Mouse (Mus musculus) heart, embryonic 15.5 days (tissue): ENCODE measurements around the gene Apoa2. TPM values are rescaled to one million over a fixed set of nuclear protein-coding genes. Genes with fewer than 3 reads are reported as not detected.

Experiments
- ATAC-seq: fragments of 200-750 bp; cut with Nextera tagmentation; replicated peaks from 2 replicates; pipeline ENCODE4 v1.8.0; 2017; ENCODE audit warnings: low read depth, moderate TSS enrichment; ENCODE audit not compliant: insufficient number of reproducible peaks, insufficient read depth, low FRiP score
- H3K27ac ChIP-seq: fragments of 300-500 bp; sonication (generic); 2 replicates; pipeline ENCODE4 v1.5.1; 2015; ENCODE audit warnings: mild to moderate bottlenecking, inconsistent platforms
- H3K27me3 ChIP-seq: fragments of 300-500 bp; sonication (generic); 2 replicates; pipeline ENCODE4 v1.6.1; 2015; ENCODE audit warnings: inconsistent platforms
- H3K36me3 ChIP-seq: fragments of 300-500 bp; sonication (generic); 2 replicates; pipeline ENCODE4 v1.6.1; 2015; ENCODE audit warnings: mild to moderate bottlenecking, inconsistent platforms
- H3K4me1 ChIP-seq: fragments of 300-500 bp; sonication (generic); replicated peaks from 2 replicates; pipeline ENCODE4 v1.6.1; 2015; ENCODE audit warnings: inconsistent platforms
- H3K4me2 ChIP-seq: fragments of 300-500 bp; sonication (generic); 2 replicates; pipeline ENCODE4 v1.6.1; 2015; ENCODE audit warnings: inconsistent platforms, mild to moderate bottlenecking, moderate library complexity
- H3K4me3 ChIP-seq: fragments of 300-500 bp; sonication (generic); 2 replicates; pipeline ENCODE4 v1.5.1; 2015; ENCODE audit warnings: mild to moderate bottlenecking, inconsistent platforms
- H3K9ac ChIP-seq: fragments of 300-500 bp; sonication (generic); 2 replicates; pipeline ENCODE4 v1.6.1; 2015; ENCODE audit warnings: mild to moderate bottlenecking, inconsistent platforms
- H3K9me3 ChIP-seq: fragments of 300-500 bp; sonication (generic); replicated peaks from 2 replicates; pipeline ENCODE4 v1.6.1; 2016; ENCODE audit warnings: inconsistent platforms
- WGBS: fragments of 180-500 bp; shearing (Covaris S2); methylation state at CpG from one replicate; pipeline ENCODE4 v1.1.7; 2015; ENCODE audit warnings: mixed read lengths; 5-methylcytosine and 5-hydroxymethylcytosine counted together
- polyA plus RNA-seq: library from polyadenylated mRNA; unstranded; fragments of >200 nt; fragmentation: Nextera tagmentation; extraction: Ambion mirVana; gene quantifications from 2 replicates; pipeline ENCODE4 v1.2.1, GENCODE M21; 2015

Gene Apoa2
- polyA plus RNA-seq, 1 experiment from 2014 or later: 9.2 TPM

DNA sequence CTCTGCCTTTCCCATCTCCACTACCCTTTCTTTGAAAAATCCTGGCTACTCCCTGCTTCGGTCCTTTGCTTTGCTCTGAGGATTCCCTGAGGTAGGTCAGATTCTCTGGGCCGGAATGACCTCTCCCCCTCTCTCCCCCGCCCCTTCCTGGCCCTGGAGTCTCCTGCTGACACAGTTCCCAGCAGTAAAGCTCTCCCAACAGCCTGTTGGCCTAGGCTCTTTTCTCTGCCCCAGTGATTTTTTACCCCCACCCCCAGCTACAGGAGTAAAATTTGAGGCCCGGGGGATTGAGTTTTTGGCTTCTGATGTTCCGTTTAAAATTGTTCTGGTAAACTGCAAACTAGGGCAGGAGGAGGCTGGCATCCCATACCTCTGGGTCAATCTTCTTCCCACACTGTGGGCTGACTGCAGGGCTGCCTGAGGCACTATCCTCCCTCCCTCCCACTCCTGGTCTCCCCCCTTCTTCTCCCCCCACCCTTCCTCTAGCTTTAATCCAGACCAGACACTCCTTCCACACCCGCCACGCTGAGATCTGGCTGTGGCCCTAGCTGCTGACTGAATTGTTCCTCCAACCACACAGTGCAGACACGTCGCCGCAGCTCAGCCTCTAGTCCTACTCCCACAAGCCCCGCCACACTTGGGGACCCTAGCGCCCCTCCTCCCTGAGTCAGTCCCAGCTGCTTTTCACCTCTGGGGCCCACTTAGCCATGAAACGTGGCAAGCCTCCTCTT is 26.9 kb downstream of the Apoa2 start:
- no peaks in the 10 kb centered on the region for H3K36me3 ChIP-seq
- peak overlapping the region; percentile 63 for H3K4me2 ChIP-seq
- peak overlapping the region; percentile 77 for H3K27ac ChIP-seq
- WGBS: 20% methylated on average over 13 of the region's 13 CpGs
- peak; percentile 27; the same call in 1 of the 2 replicates for ATAC-seq
- peak overlapping the region; percentile 43 for H3K9ac ChIP-seq
- no peaks in the 10 kb centered on the region for H3K9me3 ChIP-seq
- H3K4me1 ChIP-seq: peaks cover 44% of the 10 kb centered on the region
- H3K4me3 ChIP-seq: peak overlapping the region; percentile 42
- peaks cover 3% of the 10 kb centered on the region; the same call in 1 of the 2 replicates for H3K27me3 ChIP-seq

DNA sequence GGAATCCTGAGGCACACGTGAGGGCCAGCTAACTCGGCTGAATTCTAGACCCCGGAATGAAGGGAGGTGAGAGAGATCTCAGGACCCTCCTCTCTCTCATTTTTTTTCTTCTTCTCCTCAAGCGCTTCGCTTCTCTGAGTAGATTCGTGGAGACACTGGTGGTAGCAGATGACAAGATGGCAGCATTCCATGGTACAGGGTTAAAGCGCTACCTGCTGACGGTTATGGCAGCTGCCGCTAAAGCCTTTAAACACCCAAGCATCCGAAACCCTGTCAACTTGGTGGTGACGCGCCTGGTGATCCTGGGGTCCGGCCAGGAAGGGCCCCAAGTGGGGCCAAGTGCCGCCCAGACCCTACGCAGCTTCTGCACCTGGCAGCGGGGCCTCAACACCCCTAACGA is 27.6 kb downstream of the Apoa2 start:
- Histone ChIP-seq H3K4me1 (peaks cover 42% of the 10 kb centered on the region), H3K4me3 (peak overlapping the region; percentile 42), H3K36me3 (no peaks in the 10 kb centered on the region), H3K9me3 (no peaks in the 10 kb centered on the region), H3K4me2 (peak overlapping the region; percentile 63), H3K27ac (peak overlapping the region; percentile 77), H3K27me3 (peaks cover 3% of the 10 kb centered on the region; the same call in 1 of the 2 replicates), H3K9ac (peak overlapping the region; percentile 43)
- ATAC-seq: no peak
- 58% methylated on average over 17 of the region's 17 CpGs for WGBS

DNA sequence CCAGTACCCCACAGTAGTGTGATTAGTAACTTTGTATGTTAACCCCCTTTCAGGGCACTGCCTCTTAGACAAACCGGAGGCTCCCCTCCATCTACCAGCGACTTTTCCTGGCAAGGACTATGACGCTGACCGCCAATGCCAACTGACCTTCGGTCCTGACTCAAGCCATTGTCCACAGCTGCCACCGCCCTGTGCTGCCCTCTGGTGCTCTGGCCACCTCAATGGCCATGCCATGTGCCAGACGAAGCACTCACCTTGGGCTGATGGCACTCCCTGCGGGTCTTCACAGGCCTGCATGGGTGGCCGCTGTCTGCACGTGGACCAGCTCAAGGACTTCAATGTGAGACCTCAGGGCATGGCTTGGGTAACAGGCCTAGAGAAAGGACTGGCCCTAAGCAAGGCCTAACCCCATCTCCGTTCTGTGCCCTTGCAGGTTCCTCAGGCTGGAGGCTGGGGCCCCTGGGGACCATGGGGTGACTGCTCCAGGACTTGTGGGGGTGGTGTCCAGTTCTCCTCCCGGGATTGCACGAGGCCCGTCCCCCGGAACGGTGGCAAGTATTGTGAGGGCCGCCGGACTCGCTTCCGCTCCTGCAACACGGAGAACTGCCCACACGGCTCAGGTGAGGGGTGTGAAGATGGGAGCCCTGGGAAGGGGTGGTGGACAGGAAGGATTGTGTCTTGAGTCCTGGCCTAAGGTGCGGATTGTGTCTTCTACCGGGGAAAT is 31.4 kb downstream of the Apoa2 start:
- Histone ChIP-seq H3K4me1 (peaks cover 24% of the 10 kb centered on the region), H3K27me3 (no peaks in the 10 kb centered on the region), H3K4me3 (no peak overlapping the region), H3K9me3 (no peaks in the 10 kb centered on the region), H3K9ac (no peak overlapping the region), H3K36me3 (no peaks in the 10 kb centered on the region; the same call in 1 of the 2 replicates), H3K27ac (no peak overlapping the region), H3K4me2 (no peak overlapping the region)
- ATAC-seq: no peak
- WGBS: 85% methylated on average over 24 of the region's 24 CpGs

DNA sequence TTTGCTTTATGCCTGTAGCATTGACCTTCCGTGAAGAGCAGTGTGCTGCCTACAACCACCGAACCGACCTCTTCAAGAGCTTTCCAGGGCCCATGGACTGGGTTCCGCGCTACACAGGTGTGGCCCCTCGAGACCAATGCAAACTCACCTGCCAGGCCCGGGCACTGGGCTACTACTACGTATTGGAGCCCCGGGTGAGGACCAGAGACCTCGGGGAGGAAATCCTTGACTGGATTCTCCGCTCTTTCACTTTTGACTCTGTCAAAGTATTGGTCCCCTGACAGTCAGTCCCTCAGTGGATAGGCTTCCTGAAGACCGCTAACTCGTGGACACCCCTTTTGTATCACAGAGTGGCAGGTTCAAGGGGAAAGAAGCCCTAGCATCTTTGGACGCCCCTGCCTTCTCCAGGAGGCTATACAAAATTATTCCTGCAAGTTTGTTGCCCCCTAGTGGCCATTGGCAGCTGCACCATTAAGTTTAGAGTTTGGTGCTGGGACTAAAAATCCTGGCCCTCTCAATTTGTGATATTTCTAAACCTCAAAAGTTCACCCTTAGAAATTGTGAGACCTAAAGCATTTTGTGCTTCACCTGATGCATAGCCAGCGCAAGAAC is 32.2 kb downstream of the Apoa2 start:
- WGBS: 53% methylated on average over 15 of the region's 15 CpGs
- Histone ChIP-seq H3K4me1 (peaks cover 18% of the 10 kb centered on the region), H3K4me2 (no peak overlapping the region), H3K27me3 (no peaks in the 10 kb centered on the region), H3K27ac (no peak overlapping the region), H3K4me3 (no peak overlapping the region), H3K9ac (no peak overlapping the region), H3K36me3 (no peaks in the 10 kb centered on the region; the same call in 1 of the 2 replicates), H3K9me3 (no peaks in the 10 kb centered on the region)
- ATAC-seq: no peak

DNA sequence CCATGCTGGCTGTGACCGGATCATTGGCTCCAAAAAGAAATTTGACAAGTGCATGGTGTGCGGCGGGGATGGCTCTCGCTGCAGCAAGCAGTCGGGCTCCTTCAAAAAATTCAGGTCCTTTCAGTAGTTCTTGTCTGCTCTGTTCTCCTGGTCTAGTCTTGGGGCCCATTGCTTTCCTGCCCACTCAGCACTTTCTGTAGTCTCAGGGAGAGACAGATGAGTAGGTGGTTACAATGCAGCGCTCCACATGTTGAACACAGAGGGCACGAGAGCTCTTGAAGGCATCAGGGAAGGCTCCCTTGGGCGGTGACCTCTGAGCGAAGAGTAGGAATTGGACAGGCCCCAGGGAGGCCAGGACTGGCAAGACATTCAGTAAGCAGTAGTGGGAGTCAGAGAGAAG is 32.9 kb downstream of the Apoa2 start:
- Histone ChIP-seq H3K4me1 (peaks cover 17% of the 10 kb centered on the region), H3K4me3 (no peak overlapping the region), H3K9ac (no peak overlapping the region), H3K36me3 (no peaks in the 10 kb centered on the region; the same call in 1 of the 2 replicates), H3K9me3 (no peaks in the 10 kb centered on the region), H3K27ac (no peak overlapping the region), H3K27me3 (no peaks in the 10 kb centered on the region), H3K4me2 (no peak overlapping the region)
- WGBS: 83% methylated on average over 9 of the region's 9 CpGs
- ATAC-seq: no peak

DNA sequence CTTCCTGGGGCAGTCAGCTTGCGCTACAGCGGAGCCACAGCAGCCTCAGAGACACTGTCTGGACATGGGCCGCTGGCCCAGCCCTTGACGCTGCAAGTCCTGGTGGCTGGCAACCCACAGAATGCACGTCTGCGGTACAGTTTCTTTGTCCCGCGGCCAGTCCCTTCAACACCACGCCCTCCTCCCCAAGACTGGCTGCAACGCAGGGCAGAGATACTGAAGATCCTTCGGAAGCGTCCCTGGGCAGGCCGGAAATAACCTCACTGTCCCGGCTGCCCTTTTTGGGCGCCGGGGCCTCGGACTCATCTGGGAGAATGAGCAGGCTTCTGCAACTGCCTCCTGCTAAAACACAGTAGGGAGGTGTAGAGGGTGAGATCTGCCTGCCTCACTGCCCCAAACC is 34.1 kb downstream of the Apoa2 start:
- WGBS: 55% methylated on average over 17 of the region's 17 CpGs
- Histone ChIP-seq H3K4me2 (no peak overlapping the region), H3K4me3 (no peak overlapping the region), H3K9ac (no peak overlapping the region), H3K27ac (no peak overlapping the region), H3K36me3 (no peaks in the 10 kb centered on the region; the same call in 1 of the 2 replicates), H3K4me1 (peaks cover 21% of the 10 kb centered on the region), H3K27me3 (no peaks in the 10 kb centered on the region), H3K9me3 (no peaks in the 10 kb centered on the region)
- no peak for ATAC-seq

DNA sequence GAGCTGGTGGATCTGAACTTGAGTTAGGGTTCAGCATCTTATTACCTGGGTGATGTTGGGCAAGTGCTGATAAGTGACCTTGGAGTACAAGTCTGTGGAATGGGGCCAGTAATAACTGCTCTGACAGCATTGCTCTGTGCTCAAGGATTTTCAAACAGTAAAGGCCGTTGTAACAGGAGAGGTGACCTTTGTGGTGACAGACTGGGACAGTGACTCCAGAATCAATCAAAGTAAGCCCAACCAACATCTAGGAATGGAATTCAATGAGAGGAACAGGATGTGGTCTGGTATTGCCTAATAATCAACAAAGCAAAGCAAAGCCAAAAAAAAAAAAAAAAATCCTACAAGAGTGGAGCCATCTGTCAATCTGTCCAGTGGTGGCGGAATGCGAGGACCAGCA is 35.5 kb downstream of the Apoa2 start:
- H3K4me3 ChIP-seq: no peak overlapping the region
- no peak overlapping the region for H3K4me2 ChIP-seq
- H3K4me1 ChIP-seq: peaks cover 23% of the 10 kb centered on the region
- no peaks in the 10 kb centered on the region for H3K27me3 ChIP-seq
- H3K9ac ChIP-seq: no peak overlapping the region
- WGBS: 67% methylated on average over 3 of the region's 3 CpGs
- no peak overlapping the region for H3K27ac ChIP-seq
- no peak for ATAC-seq
- H3K36me3 ChIP-seq: no peaks in the 10 kb centered on the region; the same call in 1 of the 2 replicates
- no peaks in the 10 kb centered on the region for H3K9me3 ChIP-seq

DNA sequence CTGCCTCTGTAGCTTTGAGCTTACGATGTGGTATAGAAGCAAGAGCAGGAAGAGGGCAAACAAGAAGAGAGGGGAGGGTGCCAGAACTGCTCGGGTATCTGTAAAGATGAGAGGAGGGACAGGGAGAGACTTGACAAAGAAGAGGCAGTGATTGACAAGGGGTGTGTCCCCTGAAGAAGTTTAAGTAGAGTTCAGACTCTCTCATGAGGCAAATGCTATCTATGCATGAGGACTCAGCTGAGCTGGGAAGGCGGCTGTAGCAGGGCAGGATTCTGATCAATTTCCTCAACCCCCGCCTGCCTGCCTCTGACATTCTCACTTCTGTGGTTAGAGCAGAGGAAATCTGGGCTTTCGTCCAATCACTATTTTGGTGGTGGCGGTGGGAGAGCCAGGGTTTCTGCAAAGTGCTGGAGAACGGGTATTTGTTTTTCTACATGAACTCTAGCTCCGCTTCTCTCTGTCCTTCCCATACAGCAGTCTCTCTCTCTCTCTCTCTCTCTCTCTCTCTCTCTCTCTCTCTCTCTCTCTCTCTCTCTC is 37.8 kb downstream of the Apoa2 start:
- no peaks in the 10 kb centered on the region for H3K27me3 ChIP-seq
- H3K4me3 ChIP-seq: peak overlapping the region; percentile 34
- 1% methylated on average over 8 of the region's 8 CpGs for WGBS
- no peaks in the 10 kb centered on the region for H3K9me3 ChIP-seq
- no peaks in the 10 kb centered on the region; the same call in 1 of the 2 replicates for H3K36me3 ChIP-seq
- peak overlapping the region; percentile 34; the same call in 1 of the 2 replicates for H3K9ac ChIP-seq
- ATAC-seq: peak; percentile 83
- H3K27ac ChIP-seq: peak overlapping the region; percentile 96
- peak overlapping the region; percentile 67 for H3K4me2 ChIP-seq
- H3K4me1 ChIP-seq: peaks cover 23% of the 10 kb centered on the region

DNA sequence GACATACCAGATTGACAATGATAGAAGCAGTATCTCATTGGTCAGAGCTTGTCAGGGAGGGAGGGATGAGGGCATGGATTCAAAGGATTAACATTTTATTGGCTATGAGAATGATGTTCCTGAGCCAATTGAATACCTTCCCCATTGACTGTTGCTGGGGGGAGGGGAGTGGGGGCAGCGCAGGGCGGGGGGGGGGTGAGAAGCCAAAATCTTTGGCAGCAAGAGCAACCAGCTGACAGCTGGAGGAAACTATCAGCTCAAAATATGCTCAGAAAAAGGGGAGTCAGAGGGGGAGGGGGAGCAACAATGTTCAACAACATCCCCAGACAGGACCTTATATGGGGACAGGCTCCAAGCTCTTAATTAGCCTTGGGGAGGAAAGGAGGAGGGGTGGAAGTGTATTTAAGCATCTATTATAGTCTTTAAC is 38.3 kb downstream of the Apoa2 start:
- no peak overlapping the region for H3K9ac ChIP-seq
- peak; percentile 84 for ATAC-seq

DNA sequence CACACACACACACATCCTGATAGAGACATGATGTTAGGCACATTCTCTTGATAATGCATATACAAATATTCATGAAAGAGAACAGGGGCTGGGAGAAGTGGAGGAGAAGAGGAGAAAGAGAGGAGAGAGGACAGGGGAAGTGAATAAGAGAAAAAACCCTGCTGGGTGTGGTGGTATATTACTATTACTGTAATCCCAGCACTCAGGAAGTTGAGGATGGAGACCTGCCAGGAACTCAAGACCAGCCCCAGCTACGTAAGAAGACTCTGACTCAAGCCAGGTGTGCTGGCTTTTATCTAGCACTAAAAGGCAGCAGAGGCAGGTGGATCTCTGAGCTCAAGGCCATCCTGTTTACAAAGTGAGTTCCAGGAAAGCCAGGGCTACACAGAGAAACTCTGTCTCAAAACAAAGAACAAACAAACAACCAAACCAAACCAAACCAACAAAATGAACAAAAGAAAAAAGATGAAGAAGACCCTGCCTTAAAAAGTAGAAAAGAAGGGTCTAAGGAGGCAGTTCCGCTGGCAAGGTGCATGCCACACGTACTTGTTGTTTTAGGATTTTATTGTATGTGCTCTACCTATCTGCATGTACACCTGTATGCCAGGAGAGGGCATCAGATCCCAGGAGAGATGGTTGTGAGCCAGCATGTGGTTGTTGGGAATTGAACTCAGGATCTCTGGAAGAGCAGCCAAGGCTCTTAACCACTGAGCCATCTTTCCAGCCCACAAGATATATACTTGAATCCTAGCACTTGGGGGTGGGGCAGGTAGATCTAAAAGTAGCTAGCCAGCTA is 39.0 kb downstream of the Apoa2 start:
- ATAC-seq: no peak; the same call in 1 of the 2 replicates
- Histone ChIP-seq H3K9me3 (no peaks in the 10 kb centered on the region), H3K4me3 (no peak overlapping the region), H3K27me3 (no peaks in the 10 kb centered on the region), H3K27ac (peak overlapping the region; percentile 96), H3K36me3 (no peaks in the 10 kb centered on the region), H3K9ac (no peak overlapping the region), H3K4me2 (peak overlapping the region; percentile 67), H3K4me1 (peaks cover 22% of the 10 kb centered on the region)
- WGBS: 70% methylated on average over 3 of the region's 3 CpGs

More for the DNA sequence above, 38.3 kb downstream of the Apoa2 start:
- 0% methylated on average over 2 of the region's 2 CpGs for WGBS
- Histone ChIP-seq H3K27me3 (no peaks in the 10 kb centered on the region), H3K9me3 (no peaks in the 10 kb centered on the region), H3K27ac (peak overlapping the region; percentile 96), H3K4me2 (peak overlapping the region; percentile 67), H3K4me3 (peak overlapping the region; percentile 34; the same call in 1 of the 2 replicates), H3K36me3 (no peaks in the 10 kb centered on the region), H3K4me1 (peaks cover 23% of the 10 kb centered on the region)
